Mouse (Mus musculus) CD4-positive, CD25-positive, alpha-beta regulatory T cell, adult 2 months (primary cell): ENCODE measurements around the gene Odc1.
"Not testable (repeated sequence)": the region's sequence is repeated elsewhere in the genome, so short reads cannot be mapped to it uniquely, and the experiment has no call there.

ENCODE experiments used
- DNase-seq: peaks from one replicate; pipeline ENCODE4 v3.0.0-alpha.2; 2012; ENCODE audit warnings: low read depth, low spot score

Odc1 gene

DNA sequence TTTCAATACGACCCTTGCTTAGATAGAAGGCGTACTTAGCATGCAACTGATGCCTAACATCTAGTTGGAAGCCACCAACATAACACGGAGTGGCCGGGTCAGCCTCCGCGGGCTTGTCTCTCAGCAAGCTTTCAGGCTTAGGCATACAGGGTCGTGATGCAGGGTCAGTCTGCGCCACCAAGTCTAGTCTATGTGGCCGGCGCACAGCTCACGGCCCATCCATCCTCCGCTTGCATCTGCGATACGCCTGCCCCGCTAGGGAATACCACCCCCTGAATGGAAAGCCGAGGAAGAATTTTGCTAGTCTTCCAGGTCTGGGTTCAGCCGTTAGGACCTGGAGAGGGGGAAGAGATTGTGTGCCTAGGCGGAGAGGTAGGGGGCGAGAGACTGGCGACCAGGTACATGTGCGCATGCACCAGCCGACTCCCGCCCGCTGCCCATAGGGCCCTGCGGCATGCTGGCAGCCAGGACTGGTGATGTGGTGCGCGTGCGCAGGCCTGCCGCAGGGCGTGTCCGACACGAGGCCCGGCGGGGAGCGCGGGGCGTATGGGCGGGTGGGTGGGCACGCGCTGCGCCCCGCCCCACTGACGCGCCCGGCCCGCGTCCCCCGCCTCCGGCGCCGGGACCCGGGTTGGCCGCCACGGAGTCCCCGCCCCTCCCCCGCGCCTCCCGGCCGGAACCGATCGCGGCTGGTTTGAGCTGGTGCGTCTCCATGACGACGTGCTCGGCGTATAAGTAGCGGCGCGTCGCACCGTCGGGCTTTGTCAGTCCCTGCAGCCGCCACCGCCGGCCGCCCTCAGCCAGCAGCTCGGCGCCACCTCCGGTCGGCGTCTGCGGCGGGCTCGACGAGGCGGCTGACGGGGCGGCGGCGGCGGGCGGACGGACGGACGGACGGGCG, at the start of gene Odc1:
TSS of gene Odc1 (plus strand) at position 586 of the 898 bp plus-strand sequence.
- DNase-seq = peak; percentile 100

DNA sequence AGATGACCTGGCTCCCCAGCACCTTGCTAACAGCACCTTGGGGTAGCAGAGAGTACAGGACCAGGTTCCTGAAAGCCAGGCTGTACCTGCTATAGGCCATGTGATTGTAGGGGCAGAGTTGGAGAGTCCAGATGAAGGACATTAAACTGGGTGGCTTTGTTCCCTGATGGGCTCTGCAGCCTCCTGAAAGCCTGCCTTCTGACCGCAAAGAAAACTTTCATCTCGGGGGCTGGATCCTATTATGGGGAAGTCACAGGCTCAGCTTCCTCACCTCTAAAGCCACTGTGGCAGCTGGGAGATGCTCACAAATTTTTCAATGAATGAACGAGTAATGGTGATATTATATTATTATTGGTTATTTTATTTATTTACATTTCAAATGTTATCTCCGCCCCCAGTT, 49.8 kb upstream of the Odc1 start:
- DNase-seq = no peak

DNA sequence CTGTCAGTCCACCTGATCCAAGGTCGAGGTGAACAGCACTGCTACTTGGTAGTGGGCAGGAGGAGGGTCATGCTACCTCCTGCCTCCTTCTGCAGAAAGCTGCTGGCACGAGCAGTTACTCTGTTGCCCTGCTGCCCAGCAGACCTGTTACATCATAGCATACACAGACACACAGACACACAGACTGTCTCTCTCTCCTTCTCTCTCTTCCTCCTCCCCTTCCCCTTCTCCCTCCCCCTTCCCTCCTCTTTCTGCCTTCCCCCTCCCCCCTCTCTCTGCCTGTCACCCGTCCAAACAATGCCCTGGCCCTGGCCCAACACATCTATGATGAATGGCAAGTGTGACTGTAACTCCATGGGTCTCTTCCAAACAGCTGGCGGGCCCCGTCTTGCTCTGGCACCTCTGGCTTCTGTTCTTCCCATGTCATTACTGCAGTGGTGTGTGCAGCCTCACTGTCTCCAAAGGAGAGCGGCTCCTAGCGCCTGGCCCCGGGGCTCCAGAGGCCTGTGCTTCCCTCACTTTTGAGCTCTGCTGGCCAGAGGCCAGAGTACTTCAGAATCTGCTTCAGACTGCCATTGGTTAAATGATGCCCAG, 48.6 kb upstream of the Odc1 start:
- DNase-seq = no peak

DNA sequence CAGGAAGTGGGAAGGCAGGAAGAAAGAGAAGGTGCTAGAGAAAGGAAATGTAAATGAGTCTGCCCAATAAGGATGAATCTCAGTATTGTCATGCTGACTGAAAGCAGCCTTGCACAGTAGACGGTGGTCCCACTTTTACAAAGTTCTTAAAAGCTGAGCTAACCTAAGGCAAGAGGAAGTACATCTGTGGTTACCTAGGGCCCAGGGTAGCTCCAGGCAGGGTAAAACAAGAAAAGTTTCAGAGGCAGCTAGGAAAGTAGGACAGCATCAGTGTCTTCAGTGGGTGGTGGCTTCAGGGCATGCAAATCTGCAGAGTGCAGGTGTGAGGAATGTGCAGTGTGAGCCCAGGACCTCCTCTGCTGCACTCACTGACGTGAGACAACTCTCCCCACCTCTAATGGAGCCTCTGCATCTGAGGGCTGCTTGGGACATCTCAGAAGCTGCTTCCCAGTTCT, 38.9 kb upstream of the Odc1 start:
- DNase-seq = peak; percentile 48

DNA sequence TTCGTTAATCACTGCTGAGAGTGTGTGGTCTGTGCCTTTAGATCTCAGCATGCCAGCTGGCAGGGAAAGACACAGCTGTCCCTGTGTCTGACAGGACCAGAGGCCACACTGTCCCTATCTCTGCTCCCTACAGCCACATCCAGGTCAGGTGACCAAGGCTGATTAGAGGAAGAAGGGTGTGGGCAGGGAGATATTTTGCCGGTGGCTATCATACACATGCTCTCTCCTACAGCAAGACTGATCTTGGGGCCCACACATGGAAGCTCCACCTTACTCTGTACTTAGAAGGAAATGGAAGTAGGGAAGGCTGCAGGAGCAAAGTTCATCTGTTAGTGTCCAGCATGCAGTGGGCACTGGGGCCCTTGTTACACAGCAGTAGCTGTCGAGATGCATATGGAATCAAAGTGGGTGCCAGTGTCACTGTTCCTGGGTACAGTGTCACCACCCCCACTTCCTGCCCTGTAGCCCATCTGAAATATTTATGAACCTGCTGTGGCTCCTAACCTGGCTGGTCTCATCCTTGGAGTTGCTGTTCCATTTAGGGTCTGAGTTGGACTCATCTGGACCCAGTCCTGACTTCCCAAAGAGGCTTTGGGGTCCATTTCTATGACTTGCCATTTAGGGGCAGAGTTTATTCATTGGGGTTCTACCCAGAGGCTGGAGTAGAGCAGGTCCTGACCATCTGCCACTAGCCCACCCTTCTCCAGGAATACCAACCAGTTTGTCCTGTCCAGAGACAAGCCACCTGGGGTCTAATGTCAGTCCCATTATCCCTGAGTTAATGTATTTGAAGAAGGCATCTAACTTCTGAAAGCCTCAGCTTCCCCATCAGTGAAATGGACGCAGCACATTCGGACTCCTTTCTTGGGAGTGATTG, 38.2 kb upstream of the Odc1 start:
- DNase-seq = peak; percentile 28

DNA sequence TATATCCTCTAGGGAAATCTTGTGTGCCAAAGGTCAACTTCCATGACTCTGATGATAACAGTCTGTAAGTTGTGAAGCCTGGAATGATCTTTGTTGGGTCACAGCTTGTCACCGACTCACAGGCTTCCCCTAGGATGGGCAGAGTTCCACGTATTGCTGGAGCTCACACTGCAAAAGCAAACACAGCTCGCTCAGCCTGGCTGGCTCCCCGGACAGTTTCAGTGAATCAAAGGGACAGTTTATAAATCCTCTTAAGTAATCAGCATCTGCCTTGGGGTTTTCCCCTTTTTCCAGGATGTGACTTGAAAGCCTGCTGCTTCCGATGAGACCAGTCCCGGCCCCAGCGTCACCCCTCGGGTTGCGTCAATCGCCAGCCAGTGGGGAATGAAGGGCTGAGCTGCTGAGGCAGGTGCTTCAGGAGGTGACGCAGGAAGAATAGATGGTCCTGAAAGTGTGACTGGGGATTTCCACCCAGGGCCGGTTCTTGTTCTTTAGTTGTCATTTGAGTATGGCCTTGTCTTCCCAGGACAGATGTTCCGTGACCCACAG, 37.5 kb upstream of the Odc1 start:
- DNase-seq = peak; percentile 86

DNA sequence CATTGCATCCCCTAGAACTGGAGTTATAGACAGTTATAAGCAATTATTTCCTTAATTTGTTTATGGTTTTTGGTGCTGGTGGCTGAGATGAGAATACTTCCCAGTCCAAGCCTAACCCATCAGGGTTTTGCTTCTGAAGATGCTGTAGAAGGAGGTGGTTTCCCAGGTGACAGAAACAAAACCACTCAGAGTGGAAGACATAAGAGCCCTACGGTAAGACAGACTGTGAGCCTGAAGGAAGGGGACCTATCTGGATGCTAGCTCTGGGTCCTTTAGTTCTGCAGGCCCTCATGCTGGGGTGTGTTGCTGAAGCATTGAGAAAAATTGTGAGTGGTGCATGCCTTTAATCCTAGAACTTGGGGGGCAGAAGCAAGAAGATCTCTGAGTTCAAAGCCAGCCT, 35.3 kb upstream of the Odc1 start:
- peak; percentile 43 for DNase-seq

DNA sequence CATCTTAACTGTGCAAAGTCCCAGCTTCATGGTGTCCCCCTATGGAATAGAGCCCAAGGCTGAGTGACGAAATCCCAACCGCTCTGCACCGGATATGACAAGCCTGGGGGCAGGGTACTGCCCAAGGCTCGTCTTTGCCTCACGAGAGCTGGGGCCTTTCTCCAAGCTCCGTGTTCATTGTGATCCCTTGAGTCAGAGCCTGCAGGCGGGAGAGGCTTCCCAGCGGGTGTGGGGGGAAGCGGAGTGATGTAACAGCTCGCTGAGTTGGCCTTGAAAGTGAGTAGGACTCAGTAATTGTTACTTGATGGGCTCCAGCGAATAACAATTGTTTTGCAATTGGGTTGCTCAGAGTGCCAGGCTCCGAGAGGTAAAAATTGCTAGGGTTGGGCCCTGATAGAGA, 34.4 kb upstream of the Odc1 start:
- peak; percentile 8 for DNase-seq

DNA sequence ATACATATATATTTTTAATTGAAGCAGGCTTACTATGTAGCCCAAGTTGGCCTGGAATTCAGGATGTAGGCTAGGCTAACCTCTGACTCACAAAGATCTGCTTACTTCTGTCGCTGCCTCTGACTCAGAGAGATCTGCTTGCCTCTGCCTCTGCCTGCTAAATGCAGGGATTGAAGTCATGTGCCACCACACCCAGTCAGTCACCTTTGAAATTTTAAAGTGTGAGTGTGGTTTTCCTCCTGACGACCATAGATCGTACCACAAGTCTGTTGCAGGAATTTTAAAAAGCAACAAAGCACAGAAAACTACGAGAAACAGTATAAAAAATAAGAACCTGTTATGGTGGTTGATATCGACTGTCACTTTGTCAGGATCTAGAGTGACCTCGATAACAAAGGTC, 33.6 kb upstream of the Odc1 start:
- DNase-seq = peak; percentile 47

DNA sequence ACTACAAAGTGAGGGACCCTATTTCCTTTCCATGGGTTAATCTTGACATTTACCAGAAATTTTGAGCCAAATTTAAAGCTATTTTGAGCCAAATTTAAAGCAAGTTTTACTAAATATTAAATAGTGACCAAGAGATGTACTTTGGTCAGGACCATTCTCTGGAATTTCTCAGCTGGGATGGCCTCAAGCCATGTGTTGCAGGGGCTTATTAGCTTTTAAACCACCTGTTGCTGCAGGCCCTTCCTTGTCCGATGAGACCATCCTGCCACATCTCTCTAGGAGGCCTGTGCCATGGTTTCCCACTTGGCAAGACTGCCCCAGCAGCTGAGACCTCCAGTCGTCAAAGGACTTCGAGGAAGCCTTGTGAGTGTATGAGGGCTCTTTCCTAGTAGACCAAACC, 15.4 kb upstream of the Odc1 start:
- no peak for DNase-seq

DNA sequence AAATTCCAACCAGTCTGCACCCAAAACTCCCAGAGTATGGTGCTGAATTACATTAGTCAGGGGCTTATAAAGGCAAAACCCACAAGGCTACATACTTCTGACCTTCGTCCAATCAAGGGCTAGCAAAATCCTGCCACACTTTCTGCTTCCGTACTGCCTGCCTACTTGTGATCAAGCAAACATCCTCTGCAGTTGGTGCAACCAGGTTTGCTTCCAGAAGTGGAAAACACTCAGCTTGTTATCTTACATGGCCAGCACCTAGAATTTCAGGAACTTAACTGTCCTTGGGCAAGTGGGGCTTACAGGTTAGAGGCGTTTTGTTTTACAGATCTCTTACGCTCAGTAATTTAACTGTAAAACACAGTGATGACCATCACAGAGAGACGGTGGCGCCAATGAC, 14.9 kb upstream of the Odc1 start:
- no peak for DNase-seq

DNA sequence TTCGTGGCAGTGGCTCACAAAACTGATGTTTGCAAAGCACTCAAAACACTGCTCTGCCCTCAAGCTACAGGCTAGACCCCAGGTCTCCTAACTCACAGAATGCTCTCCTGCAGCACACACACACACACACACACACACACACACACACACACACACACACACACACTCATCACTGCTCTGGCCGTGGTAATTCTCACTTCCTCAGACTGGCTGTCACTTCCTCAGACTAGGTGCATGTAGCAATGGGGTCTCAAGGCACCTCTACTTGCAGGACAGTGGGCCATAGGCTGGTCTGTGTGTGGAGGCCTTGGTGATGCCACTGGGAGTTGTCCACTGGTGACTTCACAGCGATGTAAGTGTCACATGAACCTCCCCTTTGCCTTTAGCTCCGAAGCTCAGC, 13.8 kb upstream of the Odc1 start:
- DNase-seq = no peak

DNA sequence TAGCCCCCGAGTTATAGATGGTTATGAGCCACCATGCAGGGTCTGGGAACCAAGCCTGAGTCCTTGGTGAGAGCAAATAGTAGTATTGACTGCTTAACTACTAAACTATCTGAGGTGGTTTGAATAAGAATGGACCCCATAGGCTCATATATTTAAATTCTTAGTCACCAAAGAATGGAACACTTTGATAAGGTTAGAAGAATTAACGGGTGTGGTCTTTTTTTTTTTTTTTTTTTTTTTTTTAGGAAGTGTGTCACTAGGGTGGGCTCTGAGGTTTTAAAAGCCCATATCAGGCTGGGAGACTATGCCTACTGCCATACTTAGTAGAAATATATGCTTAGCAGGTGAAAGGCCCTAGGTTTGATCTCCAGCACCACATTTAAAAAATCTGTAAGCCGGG, 8.4 kb upstream of the Odc1 start:
- no peak for DNase-seq

DNA sequence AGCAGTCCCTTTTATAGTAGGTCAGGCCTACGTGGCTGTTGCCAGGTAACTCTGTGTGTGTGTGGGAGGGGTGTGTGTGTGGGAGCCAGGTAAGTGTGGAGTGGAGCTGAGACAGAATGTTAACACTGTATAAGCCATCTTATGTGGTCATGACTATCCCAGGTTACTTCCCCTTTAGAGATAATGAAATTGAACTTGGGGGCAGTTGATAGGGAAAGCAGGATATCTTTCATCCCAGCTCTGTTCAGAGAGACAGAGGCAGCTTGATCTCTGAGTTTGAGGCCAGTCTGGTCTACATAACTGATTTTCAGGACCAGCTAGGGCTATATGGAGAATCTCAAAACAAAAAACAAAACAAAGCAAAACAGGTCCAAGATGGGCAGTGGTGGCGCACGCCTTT, 7.4 kb upstream of the Odc1 start:
- DNase-seq = no peak

DNA sequence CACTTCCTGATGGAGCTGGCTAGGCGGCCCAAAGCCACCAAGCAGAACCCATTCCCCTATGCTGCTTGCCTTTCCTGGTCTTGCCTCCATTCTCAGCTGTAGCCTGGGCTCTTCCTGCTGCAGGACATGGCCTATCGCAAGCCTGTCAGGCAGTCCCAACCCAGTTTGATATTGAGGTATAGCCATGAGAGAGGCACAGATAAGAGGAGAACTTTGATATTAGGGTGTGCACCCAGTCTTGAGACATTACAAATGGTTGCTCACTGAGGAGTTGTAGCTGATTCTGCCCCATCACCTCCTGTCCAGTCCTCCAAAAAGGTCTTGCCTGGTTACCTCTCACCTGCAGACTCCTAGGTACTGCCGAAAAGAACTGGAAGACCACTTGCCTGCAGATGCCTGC, 6.5 kb upstream of the Odc1 start:
- no peak for DNase-seq

DNA sequence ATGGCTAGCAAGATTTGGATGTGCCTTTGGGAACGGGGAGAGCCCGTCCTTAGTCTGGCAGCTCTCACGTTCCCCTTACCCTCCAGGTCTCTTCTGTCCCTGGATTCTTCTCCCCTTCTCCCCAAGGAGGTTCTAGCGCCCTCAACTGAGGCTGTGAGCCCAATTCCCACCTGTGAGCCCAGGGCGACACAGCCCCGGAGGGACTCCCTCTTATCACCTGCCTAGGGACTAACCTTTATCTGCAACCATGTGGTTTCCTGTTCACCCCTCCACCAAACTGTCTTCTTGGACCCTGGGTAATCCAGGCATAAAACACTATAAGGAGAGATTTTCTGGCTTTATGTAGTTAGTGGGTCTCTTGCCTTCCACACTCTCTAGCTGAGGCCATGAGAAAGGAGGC, 5.6 kb upstream of the Odc1 start:
- no peak for DNase-seq

DNA sequence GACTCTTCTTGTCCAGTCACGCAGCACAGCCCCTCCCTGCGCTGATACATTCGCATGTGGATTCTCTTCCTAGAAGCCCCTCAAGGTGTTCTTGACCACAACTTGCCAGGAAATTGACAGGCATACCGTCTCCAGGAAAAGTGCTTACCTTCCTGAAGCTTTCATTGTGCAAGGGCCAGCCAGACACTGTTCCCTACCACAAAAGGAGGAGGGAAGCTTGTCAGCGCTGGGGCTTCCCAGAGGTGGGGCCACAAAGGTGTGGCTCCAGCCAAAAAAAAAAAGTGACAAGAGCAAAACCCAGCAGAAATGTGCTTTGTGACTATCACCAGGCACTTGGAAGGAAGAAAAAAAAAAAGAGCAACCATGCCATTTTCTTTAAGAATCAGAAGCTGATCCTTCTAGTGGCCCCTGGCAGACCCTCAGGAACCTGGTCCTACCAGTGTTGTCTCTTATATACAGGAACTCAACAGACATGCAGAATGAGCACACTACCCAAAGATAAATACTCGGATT, 4.5 kb upstream of the Odc1 start:
- no peak for DNase-seq

DNA sequence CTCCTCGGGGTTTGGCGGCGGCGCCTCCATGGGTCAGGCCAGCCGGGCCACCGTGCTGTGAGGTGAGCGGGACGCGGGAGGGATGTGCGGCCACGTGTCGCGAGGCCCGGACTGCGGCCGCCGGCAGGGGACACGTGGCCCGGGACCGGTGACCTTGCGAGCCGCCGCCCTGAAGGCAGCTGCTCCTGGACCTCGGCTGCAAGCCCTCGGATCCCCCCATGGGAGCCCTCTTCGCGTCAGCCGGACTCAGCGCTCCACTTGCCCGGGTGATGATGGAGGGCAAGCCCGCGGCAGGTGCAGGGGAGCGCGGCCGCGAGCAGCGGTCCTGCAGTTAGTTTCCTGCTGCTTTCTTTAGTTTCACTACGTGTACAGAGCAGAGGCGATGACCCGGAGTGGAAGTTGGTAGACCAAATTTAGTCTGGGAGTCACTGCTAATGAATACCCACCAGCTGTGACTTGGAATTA, 545 bp downstream of the Odc1 start:
- DNase-seq = no peak

DNA sequence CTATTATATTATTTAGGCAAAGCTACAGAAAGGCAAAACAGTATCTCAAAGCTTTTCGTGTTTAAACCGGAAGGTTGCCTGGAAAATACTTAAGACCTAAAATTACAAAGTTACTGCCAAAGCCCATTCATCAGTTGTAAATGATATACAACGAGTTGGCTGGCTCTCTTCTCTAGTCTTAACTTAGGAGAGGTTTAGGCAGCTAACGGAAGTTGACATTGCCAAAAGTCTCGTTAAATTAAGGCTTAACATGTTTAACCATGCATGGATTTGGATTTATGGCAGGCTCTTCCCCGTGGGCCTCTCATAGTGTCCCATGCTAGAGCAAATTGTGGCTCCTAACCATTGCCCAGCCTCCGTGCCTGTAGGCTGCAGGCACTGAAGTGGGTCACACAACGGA, 1.3 kb downstream of the Odc1 start:
- peak; percentile 27 for DNase-seq

DNA sequence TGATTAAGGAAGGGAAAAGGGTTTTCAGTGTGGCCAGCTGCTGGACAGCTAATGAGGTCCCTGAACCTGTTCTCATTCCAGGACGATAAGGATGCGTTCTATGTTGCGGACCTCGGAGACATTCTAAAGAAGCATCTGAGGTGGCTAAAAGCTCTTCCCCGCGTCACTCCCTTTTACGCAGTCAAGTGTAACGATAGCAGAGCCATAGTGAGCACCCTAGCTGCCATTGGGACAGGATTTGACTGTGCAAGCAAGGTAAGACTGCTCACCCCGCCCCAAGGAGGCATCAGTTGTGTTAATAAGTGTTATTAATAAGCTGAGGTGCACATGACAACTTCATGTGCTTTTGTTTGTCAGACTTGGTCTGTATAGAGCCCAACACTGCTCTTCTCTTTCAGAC, 3.0 kb downstream of the Odc1 start:
- DNase-seq = not testable (repeated sequence)

DNA sequence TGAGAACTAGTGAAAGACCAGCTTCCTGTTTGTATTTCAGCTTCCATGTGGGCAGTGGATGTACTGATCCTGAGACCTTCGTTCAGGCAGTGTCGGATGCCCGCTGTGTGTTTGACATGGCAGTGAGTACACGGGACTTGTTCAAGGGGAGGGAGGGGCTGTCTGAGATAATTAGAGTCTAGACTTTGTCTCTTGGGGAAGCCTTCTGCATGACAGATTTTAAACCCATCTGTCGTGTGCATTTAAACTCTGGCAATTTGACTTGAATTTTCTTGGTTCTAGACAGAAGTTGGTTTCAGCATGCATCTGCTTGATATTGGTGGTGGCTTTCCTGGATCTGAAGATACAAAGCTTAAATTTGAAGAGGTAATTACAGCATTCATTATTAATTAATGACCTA, 3.9 kb downstream of the Odc1 start:
- no peak for DNase-seq

DNA sequence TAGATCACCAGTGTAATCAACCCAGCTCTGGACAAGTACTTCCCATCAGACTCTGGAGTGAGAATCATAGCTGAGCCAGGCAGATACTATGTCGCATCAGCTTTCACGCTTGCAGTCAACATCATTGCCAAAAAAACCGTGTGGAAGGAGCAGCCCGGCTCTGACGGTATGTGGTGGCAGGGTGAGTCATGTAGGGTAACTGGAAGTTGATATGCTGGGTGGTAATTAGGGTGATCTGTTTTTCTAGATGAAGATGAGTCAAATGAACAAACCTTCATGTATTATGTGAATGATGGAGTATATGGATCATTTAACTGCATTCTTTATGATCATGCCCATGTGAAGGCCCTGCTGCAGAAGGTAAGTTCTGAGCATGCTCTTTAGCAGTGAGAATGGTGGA, 4.8 kb downstream of the Odc1 start:
- DNase-seq = not testable (repeated sequence)
